Mouse (Mus musculus): Measurements from ENCODE around the gene Prss36.

The Prss36 gene

DNA sequence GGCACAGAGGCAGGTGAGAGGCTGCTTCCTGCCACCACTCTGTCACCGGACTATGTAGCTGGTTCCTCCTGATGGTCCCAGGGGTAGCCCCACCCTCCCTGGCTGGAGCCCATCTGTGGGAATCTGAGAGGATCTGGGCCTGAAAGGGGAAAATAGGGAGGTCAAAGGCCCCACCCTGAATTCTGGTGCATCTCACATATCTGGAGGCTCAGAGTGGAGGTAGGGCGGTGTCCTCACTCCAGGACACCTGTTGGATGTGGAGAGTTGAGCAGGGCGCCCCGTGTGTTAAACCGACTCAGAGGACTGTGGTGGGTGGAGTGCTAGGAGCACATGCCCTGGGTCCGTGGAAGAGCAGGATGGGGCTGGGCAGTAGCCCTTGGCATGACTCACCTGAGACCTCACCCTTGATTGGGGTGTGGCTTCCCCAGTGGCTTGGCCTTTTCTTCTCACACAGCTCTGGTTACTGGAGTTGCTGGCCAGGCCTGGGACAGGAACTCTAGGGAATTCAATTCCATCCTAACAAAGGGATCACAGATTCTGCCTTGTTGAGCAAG is at the start of gene Prss36:
Gene Prss36, minus strand, starts transcription at position 256 of the 554 bp plus-strand sequence.
- WGBS = 84% methylated on average over 6 of the region's 6 CpGs

DNA sequence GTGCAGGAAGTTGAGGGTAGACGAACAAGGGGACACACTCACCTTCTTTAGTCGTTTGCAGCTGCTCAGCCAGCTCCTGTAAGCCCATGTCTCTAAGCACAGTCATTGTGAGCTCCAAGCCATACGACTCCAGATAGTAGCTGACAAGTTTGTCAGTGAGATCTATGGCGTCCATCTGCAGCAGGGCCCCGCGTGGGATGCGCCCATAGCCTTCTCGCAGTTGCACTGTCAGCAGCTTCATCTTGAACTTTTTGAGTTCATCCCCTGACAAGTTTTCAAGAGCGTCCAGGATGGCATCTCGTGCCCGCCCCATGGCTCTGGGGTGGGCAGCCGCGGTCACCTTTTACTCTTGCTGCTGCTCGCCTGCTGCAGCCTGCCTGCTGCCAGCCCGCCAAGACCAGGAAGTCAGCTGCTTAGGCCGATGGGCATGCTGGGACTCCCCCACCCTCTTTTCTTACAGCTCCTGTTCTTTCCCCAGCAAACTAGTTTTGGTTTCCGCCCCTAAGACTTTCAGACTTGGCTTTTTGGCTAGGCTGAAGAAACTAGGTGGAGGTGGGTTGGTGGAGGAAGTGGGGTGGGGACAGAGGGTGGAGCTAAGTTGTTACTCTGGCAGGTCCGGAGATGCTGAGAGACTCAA is 46.9 kb upstream of the Prss36 start, which contains the start of gene Pycard:
Gene Pycard, minus strand, starts transcription at position 527 of the 637 bp plus-strand sequence.
- WGBS = 14% methylated on average over 18 of the region's 18 CpGs

DNA sequence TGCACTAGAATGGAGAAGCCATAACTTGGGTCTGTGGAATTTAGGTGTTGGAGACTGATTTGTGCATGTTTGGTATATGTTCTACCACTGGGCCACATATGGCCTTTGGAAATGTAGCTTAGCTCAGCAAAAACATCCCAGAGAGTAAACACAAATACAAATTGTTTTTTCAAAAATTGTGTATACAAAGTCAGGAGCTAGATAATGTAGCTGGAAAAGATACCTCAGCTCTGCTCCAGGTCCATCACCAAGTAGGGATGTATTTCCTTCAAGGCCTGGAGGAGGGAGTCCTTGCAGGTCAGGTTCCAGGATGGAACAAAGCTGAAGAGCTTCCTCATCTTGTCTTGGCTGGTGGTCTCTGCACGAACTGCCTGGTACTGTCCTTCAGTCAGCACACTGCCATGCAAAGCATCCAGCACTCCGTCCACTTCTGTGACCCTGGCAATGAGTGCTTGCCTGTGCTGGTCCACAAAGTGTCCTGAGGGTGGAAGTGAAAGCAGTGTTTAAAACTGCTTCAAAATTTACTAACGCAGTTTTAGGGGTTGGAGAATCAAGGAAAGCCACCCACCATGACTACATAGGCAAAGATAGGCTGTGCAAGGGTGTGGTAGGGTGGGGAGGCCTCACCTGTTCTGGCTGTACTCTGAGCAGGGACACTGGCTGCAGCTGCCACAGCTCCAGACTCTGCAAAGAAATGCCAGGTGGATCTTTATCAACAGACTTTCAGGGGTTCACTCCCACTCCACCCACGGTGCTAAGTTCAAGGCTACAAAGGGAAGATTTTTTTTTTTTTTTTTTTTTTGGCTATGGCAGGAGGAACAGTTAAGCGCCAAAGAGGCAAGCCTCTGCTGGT is 46.2 kb upstream of the Prss36 start:
- 34% methylated on average over 5 of the region's 5 CpGs for WGBS

DNA sequence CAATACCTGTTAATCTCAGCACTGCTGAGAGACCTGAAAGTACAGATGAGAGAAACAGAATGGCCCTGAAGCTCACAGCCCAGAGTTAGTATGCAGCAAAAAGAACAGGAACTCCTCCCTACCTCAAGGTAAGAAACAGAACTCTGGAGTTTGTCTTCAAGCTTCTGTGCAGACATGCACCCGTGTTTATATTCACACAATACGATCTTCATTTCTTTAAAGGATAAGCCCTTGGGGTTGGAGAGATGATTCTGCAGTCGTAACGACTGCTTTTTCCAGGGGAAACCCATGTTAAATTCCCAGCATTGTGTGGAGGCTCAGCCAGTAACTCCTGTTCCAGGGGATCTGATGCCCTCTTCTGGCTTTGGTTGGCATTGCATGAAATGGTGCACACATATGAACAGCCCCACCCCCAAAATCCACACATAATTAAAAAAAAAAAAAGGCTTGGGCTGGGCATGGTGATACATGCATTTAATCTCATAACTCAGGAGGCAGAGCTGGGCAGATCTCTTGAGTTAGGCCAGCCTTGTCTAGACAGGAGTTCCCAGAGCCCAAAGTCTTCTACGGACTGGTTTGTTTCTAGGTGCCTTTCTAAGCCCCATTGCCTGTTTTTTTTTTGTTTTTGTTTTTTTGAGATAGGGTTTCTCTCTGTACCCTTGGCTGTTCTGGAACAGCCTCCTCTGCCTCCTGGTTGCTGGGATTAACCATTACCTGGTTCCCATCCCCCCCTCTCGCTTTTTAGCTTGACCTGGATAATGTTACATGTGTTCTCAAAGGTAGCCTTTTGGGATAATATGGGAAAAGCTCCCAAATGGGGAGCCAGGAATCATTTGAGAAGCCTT is 45.3 kb upstream of the Prss36 start:
- whole genome bisulfite sequencing = 46% methylated on average over 6 of the region's 6 CpGs

DNA sequence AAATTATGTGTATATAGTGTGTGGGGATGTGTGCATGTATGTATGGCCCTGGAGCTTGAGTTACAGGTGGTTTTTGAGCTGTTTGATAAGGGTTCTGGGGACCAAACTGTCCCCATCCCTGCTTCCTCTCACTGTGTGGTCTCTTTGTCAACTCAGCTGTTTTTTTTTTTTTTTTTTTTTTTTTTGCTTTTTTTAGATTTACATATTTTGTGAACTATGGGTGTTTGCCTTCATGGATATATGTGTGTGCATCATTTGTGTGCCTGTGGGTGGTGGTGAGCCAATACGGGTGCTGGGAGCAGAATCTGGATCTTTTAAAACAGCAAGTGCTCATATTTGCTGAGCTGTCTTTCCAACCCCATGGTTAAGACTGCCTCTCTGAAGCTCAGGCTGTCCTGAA is 42.4 kb upstream of the Prss36 start:
- WGBS = 57% methylated on average over 1 of the region's 1 CpGs

DNA sequence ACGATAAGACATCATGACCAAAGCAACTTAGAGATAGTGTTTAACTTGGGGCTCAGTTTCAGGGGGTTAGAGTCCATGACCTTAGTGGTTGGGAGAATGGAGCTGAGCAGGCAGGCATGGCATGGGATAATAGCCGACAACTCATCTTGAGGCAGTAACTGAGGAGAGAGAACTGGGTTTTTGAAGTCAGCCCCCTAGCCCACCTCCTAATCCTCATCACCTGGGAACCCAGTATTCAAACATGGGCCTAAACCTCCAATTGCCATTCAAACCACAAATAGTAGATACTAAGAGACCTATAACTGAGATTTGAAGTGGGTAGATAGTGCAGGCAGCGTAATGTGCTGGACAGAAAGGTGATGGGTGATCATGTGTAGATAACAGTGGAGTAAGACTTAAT is 34.1 kb upstream of the Prss36 start:
- WGBS = 88% methylated on average over 3 of the region's 3 CpGs

DNA sequence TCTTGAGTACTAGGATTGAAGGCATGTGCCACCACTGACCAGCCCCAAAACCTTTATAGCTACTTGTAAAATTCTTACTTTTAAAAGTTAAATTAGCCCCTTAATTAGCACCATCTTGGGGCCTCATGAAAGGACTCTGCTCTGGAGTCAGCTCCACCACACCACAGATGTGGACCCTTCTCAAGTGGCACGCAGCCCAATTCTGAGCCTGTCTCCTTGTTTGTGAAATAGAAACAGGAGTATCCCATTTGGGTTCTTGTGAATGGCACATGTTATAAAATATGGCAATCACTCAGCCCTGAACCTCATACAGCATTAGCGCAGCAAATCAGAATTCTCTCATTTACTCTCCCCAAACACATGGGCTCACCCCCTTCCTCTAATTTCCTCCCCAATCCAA is 32.3 kb upstream of the Prss36 start:
- WGBS = 87% methylated on average over 2 of the region's 2 CpGs

DNA sequence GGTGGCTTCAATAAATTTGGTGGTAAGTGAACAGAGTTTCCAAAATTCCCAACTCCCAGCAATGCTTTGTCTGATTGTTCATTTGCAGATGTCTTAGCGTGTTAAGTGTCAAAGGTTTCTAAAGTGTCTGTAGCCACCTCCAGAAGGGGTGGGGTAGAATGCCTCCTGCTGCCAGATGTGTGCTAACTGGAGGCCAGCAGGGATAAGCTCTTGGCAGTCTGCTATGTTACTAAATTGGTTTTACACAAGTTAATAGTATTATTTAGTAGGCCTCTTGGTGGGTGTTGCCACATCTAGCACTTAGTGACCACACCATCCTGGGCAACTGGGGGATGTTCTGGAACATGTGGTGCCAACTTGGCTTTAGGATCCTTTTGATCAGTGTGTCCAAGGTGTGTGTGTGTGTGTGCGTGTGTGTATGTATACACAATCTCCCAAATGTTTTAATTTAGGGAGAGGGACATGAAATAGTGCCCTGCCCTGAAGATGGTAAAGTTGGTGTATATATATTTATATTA is 27.9 kb upstream of the Prss36 start:
- WGBS = 74% methylated on average over 2 of the region's 2 CpGs

DNA sequence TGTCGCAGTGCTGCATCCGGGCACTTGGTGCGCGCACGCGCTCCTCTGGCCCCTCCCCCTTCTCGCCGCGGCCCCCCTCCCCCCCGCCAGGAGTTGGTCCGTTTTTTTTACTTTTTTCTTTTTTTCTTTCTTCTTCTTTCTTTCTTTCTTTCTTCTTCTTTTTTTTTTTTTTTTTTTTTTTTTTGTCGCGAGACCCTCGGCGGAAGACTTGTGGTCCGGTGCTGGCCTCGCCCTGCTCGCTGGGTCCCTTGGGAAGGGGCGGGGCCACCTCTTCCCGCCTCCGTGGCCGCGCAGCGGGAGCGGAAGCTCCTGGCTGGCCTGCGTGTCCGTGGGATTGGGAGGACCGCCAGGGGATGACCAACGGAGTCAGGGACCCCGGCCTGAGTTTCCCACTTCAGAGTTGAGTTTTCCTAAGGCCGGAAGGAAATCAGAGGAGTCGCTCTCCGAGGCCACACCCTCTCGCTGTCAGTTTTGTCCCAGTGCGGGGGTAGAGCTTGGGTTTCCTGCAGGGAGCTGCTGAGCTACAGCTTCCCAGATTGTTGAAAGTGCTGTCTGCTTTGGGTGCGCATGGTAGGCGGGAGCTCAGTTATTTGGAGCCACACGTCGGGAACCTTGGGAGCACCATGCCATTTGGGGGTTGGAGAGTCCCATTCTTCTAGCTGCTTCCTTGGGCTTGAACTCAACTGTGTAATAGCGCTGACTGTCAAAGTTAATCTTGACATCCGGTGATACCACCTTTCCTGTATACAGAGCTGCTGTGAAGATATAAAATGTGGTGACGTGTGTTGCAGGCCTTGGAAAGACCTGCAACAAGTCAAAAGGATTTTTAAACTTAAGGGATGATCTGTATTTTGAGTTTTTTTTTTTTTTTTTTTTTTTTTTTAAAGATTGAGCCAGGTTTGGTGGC is 21.6 kb upstream of the Prss36 start:
- WGBS = under 1% methylated on average over 39 of the region's 42 CpGs

DNA sequence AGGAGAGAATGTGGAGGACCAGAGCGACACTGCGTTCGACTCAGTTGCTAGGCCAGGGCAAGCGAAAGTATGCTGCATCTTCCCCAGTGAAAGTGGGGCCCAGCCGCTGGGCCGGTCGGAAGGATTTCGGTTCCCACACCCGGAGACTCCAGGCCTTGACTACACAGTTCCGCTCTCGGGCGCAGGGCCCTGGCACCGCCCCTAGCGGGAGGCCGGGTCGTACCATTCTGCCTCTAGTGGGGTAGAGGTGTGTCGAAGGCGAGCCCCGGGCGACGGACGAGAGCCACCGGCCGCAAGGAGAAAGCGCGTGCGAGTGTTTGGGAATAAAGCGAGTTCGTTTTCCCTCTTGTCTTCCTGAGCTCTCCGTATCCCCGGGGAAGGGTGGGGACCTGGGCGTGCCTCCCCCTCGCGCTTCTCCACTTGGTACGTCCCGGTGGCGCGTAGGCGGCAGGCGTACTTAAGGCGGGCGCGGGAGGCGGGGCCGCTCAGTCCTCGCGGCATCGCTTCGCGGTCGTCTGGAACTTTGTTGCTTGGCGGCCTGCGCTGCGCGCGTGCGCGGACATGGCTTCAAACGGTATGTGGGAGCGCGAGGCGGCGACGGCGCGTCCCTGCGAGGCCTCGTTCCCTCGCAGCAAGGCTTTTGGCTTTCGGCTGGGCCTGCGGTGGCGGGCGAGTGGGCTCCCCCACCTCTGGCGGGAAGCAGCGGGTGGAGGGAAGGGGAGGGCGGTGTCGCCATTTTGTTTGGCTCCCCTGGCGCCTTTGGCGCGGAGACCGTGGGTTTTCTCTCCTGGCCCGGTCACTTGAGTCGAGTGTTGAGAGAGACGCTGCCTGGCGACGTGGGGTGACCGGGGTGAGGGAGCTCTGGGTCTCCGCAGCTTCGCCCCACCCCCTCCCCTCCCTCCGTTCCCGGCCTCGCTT is 20.7 kb upstream of the Prss36 start, which contains the start of gene Fus:
Gene Fus, plus strand, starts transcription at position 454 of the 918 bp plus-strand sequence.
- WGBS = under 1% methylated on average over 89 of the region's 92 CpGs

DNA sequence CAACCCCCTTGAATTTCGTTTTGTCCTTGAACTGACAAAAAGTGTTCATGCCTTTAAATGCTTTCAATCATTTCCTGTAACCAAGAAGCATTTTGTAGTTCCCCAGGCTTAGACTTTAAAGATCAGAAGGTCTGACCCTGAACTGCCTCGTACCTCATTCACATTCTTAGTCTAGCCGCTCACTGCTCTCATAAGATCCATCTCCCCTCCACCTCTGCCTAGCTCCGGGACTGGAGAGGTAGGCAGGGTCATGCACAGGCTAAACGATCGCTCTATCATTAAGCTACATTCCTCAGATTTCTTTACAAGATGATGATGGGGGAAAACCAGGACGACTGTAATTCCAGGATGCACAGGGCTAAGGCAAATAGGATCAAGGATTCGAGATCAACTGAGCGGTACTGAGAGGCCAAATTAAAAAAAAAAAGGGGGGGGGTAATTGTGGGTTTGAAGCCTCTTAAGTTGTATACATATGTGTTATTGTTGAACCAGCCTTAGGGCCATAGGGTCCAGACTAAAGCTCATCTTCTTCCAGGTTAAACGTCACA is 19.9 kb upstream of the Prss36 start:
- 10% methylated on average over 10 of the region's 10 CpGs for WGBS

DNA sequence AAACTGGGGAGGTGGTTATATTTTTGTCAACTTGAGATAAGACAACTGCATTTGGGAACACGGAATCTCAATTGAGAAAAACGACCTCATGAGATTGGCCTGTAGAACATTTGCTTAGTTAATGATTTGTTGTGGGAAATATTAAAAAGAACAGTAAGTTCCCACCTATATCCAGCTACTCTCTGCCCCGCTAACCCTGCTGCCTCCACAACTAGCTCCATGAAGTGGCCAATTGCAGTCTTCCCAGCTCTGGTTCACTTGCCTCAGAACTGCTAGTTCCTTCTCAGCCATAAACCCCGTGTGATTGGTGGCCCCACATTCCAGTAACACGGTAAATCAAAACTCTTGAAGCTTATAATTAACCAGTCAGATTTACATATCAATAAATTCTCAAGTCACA is 12.8 kb upstream of the Prss36 start:
- 62% methylated on average over 5 of the region's 5 CpGs for WGBS

DNA sequence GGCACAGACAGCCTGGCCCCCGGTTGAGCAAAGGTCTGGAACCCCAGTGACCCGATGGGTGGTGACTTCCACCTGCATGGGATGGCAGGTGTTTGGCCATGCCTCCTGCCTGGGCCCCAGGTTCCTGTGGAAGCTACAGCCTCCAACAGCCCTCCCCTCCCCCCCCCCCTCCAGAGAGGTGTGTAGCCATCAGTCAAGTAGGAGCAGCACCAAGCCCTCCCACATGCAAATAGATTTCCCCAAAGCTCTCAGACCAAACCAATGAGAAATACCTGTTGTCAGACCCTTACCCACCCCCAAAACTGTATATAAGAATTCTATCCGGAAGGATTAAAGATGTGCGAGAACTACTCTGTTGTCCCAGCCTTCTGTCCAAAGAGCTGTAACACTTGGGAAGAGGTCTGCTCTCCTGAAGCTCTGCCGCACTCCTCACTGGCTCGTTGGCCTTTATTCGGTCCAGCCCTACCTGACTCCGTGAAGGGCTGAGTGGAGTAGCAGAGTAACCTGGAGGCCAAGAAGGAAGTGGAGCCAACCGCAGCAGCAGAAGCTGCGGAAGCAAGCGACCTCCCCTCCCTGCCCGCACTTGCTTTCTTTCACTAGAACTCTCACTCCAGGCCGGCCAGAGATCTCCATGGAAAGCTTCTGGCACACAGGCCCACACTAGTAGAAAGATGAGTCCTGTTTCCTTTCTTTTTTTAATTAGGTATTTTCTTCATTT is 6.5 kb upstream of the Prss36 start:
- WGBS = 51% methylated on average over 13 of the region's 13 CpGs

DNA sequence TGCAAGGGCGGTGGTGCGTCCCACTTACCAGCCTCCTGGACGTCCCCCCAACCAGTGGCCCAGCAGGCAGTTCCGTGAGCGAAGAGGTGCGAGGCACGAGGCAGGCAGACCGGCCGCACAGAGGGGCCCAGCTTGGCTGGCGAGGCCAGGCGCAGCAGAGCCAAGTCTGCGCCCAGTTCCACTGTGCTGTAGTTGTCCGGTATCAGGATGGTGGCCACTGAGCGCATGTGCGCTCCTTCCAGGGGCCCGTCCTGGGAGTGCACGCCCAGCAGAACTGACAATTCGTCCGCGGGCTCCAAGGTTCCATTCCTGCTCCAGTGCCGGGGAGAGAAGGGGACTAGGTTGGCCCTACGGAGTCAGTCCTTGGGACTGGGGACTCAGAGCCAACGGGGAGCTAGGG is 1.9 kb downstream of the Prss36 start:
- 18% methylated on average over 23 of the region's 23 CpGs for WGBS

DNA sequence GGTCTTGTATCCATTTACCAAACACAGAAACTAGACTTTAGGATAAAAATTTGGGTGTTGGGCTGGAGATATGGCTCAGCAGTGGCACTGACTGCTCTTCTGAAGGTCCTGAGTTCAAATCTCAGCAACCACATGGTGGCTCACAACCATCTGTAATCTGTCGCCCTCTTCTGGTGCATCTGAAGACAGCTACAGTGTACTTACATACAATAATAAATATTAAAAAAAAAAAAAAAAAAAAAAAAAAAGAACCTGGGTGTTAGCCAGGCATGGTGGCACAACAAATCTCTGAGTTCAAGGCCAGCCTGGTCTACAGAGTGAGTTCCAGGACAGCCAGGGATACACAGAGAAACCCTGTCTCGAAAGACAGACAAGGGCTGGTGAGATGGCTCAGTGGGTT is 4.4 kb downstream of the Prss36 start:
- WGBS = 53% methylated on average over 2 of the region's 2 CpGs

DNA sequence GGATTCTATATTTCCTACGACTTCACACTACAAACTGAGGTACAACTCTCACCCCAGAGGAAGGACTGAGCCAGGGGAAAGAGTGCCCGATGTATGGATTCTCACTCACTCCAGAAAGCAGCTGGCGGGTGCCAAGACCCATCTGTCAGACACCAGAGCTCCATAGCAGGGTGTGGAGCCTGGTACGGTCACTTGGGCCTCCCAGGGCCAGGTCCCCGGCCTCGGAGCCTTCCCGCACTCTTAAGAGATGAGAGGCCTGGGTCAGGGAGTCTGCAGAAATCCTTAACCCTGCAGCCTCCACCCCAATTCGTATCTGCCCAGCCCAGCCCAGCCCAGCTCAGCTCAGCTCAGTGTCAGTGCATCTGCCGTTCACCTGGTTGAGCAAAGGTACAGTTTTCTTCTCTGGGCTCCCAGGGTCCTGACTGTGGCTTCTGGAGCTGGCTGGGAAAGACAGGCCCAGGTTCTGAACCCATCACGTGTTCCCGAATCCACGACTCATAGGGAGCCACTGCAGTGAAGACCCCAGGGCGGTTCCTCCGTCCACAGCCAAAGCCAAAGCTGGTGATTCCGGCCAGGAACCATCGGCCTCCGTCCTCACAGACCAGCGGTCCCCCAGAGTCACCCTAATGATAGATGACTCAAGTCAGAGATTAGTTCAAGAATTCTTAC is 10.2 kb downstream of the Prss36 start:
- 54% methylated on average over 18 of the region's 18 CpGs for WGBS

DNA sequence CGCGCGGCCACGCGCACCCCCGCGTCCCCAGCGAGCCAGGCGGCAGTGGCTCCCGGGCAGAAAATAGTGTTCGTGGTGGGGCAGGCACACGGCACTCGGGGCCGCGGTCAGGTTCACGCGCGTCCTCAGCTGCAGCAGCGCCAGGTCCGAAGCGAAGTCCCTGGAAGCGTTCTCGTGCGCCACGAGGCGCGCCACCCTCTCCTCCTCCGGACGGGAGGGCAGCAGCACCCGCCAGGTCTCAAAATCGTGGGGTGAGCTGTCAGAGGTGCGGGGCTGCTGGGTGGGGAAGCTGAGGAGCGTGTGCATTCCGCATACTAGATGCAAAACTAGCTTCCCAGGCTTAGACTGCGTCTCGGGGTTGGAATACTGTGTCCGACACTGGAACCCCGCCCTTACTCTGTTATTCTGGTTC is 10.8 kb downstream of the Prss36 start:
- whole genome bisulfite sequencing = under 1% methylated on average over 38 of the region's 38 CpGs

Data from cerebral cortex, adult 2 months (tissue).